Mouse (Mus musculus): ENCODE measurements around the gene Gm49387. TPM values are rescaled to one million over a fixed set of nuclear protein-coding genes. Genes with fewer than 3 reads are reported as not detected.
A peak's percentile ranks its signal among the peaks of the same experiment; 100 is the strongest.

The Gm49387 gene
- polyA plus RNA-seq, 1 experiment from 2014 or later: 0.73 TPM

GRCm38 (mm10) chr14:31650347-31650746 is 9.7 kb upstream of the Gm49387 start:
- Histone ChIP-seq H3K4me1 (replicated peaks) (no peaks in the 10 kb centered on the region), H3K9ac (no peak overlapping the region), H3K4me2 (no peak overlapping the region), H3K4me3 (no peak overlapping the region), H3K27me3 (no peaks in the 10 kb centered on the region), H3K27ac (replicated peaks) (no peak overlapping the region), H3K9me3 (0 out of 2 replicates have a peak, but pooled peaks cover 4% of the 10 kb centered on the region), H3K36me3 (no peaks in the 10 kb centered on the region)
- WGBS: 99% methylated on average over 3 of the region's 3 CpGs
- no peak for ATAC-seq (ENCODE audit: low read depth)

GRCm38 (mm10) chr14:31647991-31648390 is 7.3 kb upstream of the Gm49387 start:
- Histone ChIP-seq H3K4me3 (no peak overlapping the region), H3K27ac (replicated peaks) (no peak overlapping the region), H3K9me3 (0 out of 2 replicates have a peak, but pooled peaks cover 4% of the 10 kb centered on the region), H3K9ac (no peak overlapping the region), H3K36me3 (no peaks in the 10 kb centered on the region), H3K27me3 (no peaks in the 10 kb centered on the region), H3K4me2 (no peak overlapping the region), H3K4me1 (replicated peaks) (no peaks in the 10 kb centered on the region)
- 81% methylated on average over 10 of the region's 10 CpGs for WGBS
- no peak for ATAC-seq (ENCODE audit: low read depth)

GRCm38 (mm10) chr14:31645920-31646319 is 5.2 kb upstream of the Gm49387 start:
- Histone ChIP-seq H3K27ac (replicated peaks) (no peak overlapping the region), H3K4me3 (no peak overlapping the region), H3K4me1 (replicated peaks) (peaks cover 10% of the 10 kb centered on the region), H3K36me3 (no peaks in the 10 kb centered on the region), H3K9ac (no peak overlapping the region), H3K9me3 (0 out of 2 replicates have a peak, but pooled peaks cover 4% of the 10 kb centered on the region), H3K27me3 (no peaks in the 10 kb centered on the region), H3K4me2 (no peak overlapping the region)
- WGBS: 92% methylated on average over 7 of the region's 7 CpGs
- no peak for ATAC-seq (ENCODE audit: low read depth)

- no peak overlapping the region for H3K9ac ChIP-seq
- H3K9me3 ChIP-seq: no peaks in the 10 kb centered on the region
- H3K27ac ChIP-seq (replicated peaks): no peak overlapping the region
- H3K4me3 ChIP-seq: no peak overlapping the region
- ATAC-seq (ENCODE audit: low read depth): no peak
- H3K27me3 ChIP-seq: no peaks in the 10 kb centered on the region
- no peaks in the 10 kb centered on the region for H3K36me3 ChIP-seq
- WGBS: 80% methylated on average over 3 of the region's 3 CpGs
- H3K4me1 ChIP-seq (replicated peaks): peaks cover 16% of the 10 kb centered on the region
- no peak overlapping the region for H3K4me2 ChIP-seq
Measured at GRCm38 (mm10) chr14:31644931-31645547, 4.4 kb upstream of the Gm49387 start.

GRCm38 (mm10) chr14:31644183-31644830 is 3.6 kb upstream of the Gm49387 start:
- H3K27me3 ChIP-seq: no peaks in the 10 kb centered on the region
- peaks cover 19% of the 10 kb centered on the region for H3K4me1 ChIP-seq (replicated peaks)
- WGBS: 91% methylated on average over 5 of the region's 5 CpGs
- H3K9me3 ChIP-seq: no peaks in the 10 kb centered on the region
- no peak overlapping the region for H3K27ac ChIP-seq (replicated peaks)
- H3K4me2 ChIP-seq: no peak overlapping the region
- ATAC-seq (ENCODE audit: low read depth): no peak
- no peaks in the 10 kb centered on the region for H3K36me3 ChIP-seq
- H3K4me3 ChIP-seq: no peak overlapping the region
- H3K9ac ChIP-seq: no peak overlapping the region

GRCm38 (mm10) chr14:31641506-31642155 is 953 bp upstream of the Gm49387 start:
- peaks cover 19% of the 10 kb centered on the region for H3K4me1 ChIP-seq (replicated peaks)
- no peaks in the 10 kb centered on the region for H3K9me3 ChIP-seq
- no peaks in the 10 kb centered on the region for H3K27me3 ChIP-seq
- H3K9ac ChIP-seq: peak overlapping the region; percentile 73
- WGBS: 78% methylated on average over 9 of the region's 9 CpGs
- peak overlapping the region; percentile 93 for H3K4me2 ChIP-seq
- H3K36me3 ChIP-seq: no peaks in the 10 kb centered on the region
- 0 out of 2 replicates have a peak overlapping the region, but pooled peaks have one; percentile 75 for H3K27ac ChIP-seq (replicated peaks)
- peak overlapping the region; percentile 54 for H3K4me3 ChIP-seq
- no peak for ATAC-seq (ENCODE audit: low read depth)

GRCm38 (mm10) chr14:31640890-31641505 is 320 bp upstream of the Gm49387 start, which contains the start of the genes Btd and Hacl1:
Gene Btd, plus strand, starts transcription at chr14:31641028.
Gene Hacl1, minus strand, starts transcription at chr14:31641286.
- Histone ChIP-seq H3K4me1 (replicated peaks) (peaks cover 19% of the 10 kb centered on the region), H3K9me3 (no peaks in the 10 kb centered on the region), H3K4me3 (peak within 1 kb of the TSS; percentile 54), H3K9ac (peak within 1 kb of the TSS; percentile 73), H3K4me2 (peak within 1 kb of the TSS; percentile 93), H3K27ac (replicated peaks) (peak within 1 kb of the TSS; percentile 75), H3K36me3 (no peaks in the 10 kb centered on the region), H3K27me3 (no peaks in the 10 kb centered on the region)
- ATAC-seq (ENCODE audit: low read depth): peak; percentile 98
- WGBS: under 1% methylated on average over 30 of the region's 30 CpGs

GRCm38 (mm10) chr14:31630677-31631076 is 10.0 kb downstream of the Gm49387 start:
- no peak for ATAC-seq (ENCODE audit: low read depth)
- Histone ChIP-seq H3K36me3 (no peaks in the 10 kb centered on the region), H3K27ac (replicated peaks) (no peak overlapping the region), H3K9ac (no peak overlapping the region), H3K4me2 (no peak overlapping the region), H3K4me3 (no peak overlapping the region), H3K4me1 (replicated peaks) (no peaks in the 10 kb centered on the region), H3K27me3 (no peaks in the 10 kb centered on the region), H3K9me3 (no peaks in the 10 kb centered on the region)
- WGBS: 40% methylated on average over 7 of the region's 7 CpGs

- Histone ChIP-seq H3K4me3 (no peak overlapping the region), H3K27me3 (no peaks in the 10 kb centered on the region), H3K9me3 (no peaks in the 10 kb centered on the region), H3K9ac (no peak overlapping the region), H3K4me2 (no peak overlapping the region), H3K4me1 (replicated peaks) (no peaks in the 10 kb centered on the region), H3K36me3 (no peaks in the 10 kb centered on the region), H3K27ac (replicated peaks) (no peak overlapping the region)
- ATAC-seq (ENCODE audit: low read depth): no peak
- WGBS: 88% methylated on average over 12 of the region's 12 CpGs
Measured at GRCm38 (mm10) chr14:31622748-31623147, 17.9 kb downstream of the Gm49387 start.

GRCm38 (mm10) chr14:31620591-31621223 is 20.0 kb downstream of the Gm49387 start:
- no peak overlapping the region for H3K4me3 ChIP-seq
- H3K27ac ChIP-seq (replicated peaks): no peak overlapping the region
- H3K4me2 ChIP-seq: no peak overlapping the region
- no peaks in the 10 kb centered on the region for H3K36me3 ChIP-seq
- H3K4me1 ChIP-seq (replicated peaks): no peaks in the 10 kb centered on the region
- no peaks in the 10 kb centered on the region for H3K27me3 ChIP-seq
- ATAC-seq (ENCODE audit: low read depth): no peak
- no peaks in the 10 kb centered on the region for H3K9me3 ChIP-seq
- H3K9ac ChIP-seq: no peak overlapping the region
- WGBS: 74% methylated on average over 9 of the region's 9 CpGs

- Histone ChIP-seq H3K4me1 (replicated peaks) (no peaks in the 10 kb centered on the region), H3K4me2 (no peak overlapping the region), H3K9me3 (no peaks in the 10 kb centered on the region), H3K4me3 (no peak overlapping the region), H3K27me3 (no peaks in the 10 kb centered on the region), H3K27ac (replicated peaks) (no peak overlapping the region), H3K9ac (no peak overlapping the region), H3K36me3 (no peaks in the 10 kb centered on the region)
- ATAC-seq (ENCODE audit: low read depth): no peak
- WGBS: 88% methylated on average over 3 of the region's 3 CpGs
Measured at GRCm38 (mm10) chr14:31617997-31618396, 22.7 kb downstream of the Gm49387 start.
